Mouse (Mus musculus): ENCODE measurements at regions not wholly inside any gene's neighbourhood (a gene's known extent, or its start where the extent isn't known, plus 50 kb on each side); places are given as distances from the start of the nearest gene placed in this dataset.
"Not testable (repeated sequence)": the region's sequence is repeated elsewhere in the genome, so short reads cannot be mapped to it uniquely, and the experiment has no call there.

- H3K9me3 ChIP-seq (ENCODE audit: control insufficient read depth, low read length); H3K4me2 ChIP-seq (ENCODE audit: low read depth, low read length, severe bottlenecking); ATAC-seq (replicated peaks; ENCODE audit: low FRiP score); H3K4me1 ChIP-seq (replicated peaks; ENCODE audit: control insufficient read depth, insufficient read depth, low read length); H3K36me3 ChIP-seq (ENCODE audit: control insufficient read depth, insufficient read depth, low read length); H3K9ac ChIP-seq (ENCODE audit: low read length); H3K27ac ChIP-seq (ENCODE audit: low read depth, low read length); DNase-seq (ENCODE audit: low spot score); H3K4me3 ChIP-seq (ENCODE audit: low read depth, low read length); H3K27me3 ChIP-seq (ENCODE audit: control insufficient read depth, insufficient read depth, low read length): not testable (repeated sequence)
- WGBS: 36% methylated on average over 2 of the region's 2 CpGs
Observed at GRCm38 (mm10) chrX:76174806-76175205, 89.3 kb upstream of the Cldn34b3 start.

GRCm38 (mm10) chrX:76181446-76182148 lies 82.5 kb upstream of the Cldn34b3 start:
- Histone ChIP-seq H3K27ac (ENCODE audit: low read depth, low read length) (no peak overlapping the region), H3K9ac (ENCODE audit: low read length) (no peak overlapping the region), H3K4me1 (replicated peaks; ENCODE audit: control insufficient read depth, insufficient read depth, low read length) (no peaks in the 10 kb centered on the region), H3K36me3 (ENCODE audit: control insufficient read depth, insufficient read depth, low read length) (no peaks in the 10 kb centered on the region), H3K9me3 (ENCODE audit: control insufficient read depth, low read length) (no peaks in the 10 kb centered on the region), H3K4me3 (ENCODE audit: low read depth, low read length) (no peak overlapping the region), H3K4me2 (ENCODE audit: low read depth, low read length, severe bottlenecking) (no peak overlapping the region), H3K27me3 (ENCODE audit: control insufficient read depth, insufficient read depth, low read length) (no peaks in the 10 kb centered on the region)
- DNase-seq (ENCODE audit: low spot score): no peak
- 85% methylated on average over 4 of the region's 4 CpGs for WGBS
- ATAC-seq (replicated peaks; ENCODE audit: low FRiP score): no peak

- no peak overlapping the region for H3K4me2 ChIP-seq (ENCODE audit: low read depth, low read length, severe bottlenecking)
- DNase-seq (ENCODE audit: low spot score) (no peak), ATAC-seq (replicated peaks; ENCODE audit: low FRiP score) (no peak)
- no peaks in the 10 kb centered on the region for H3K36me3 ChIP-seq (ENCODE audit: control insufficient read depth, insufficient read depth, low read length)
- no peaks in the 10 kb centered on the region for H3K27me3 ChIP-seq (ENCODE audit: control insufficient read depth, insufficient read depth, low read length)
- WGBS: 83% methylated on average over 1 of the region's 1 CpGs
- H3K4me3 ChIP-seq (ENCODE audit: low read depth, low read length): no peak overlapping the region
- no peak overlapping the region for H3K27ac ChIP-seq (ENCODE audit: low read depth, low read length)
- H3K9me3 ChIP-seq (ENCODE audit: control insufficient read depth, low read length): no peaks in the 10 kb centered on the region
- H3K9ac ChIP-seq (ENCODE audit: low read length): no peak overlapping the region
- H3K4me1 ChIP-seq (replicated peaks; ENCODE audit: control insufficient read depth, insufficient read depth, low read length): no peaks in the 10 kb centered on the region
Observed at GRCm38 (mm10) chrX:76200607-76201006, 63.5 kb upstream of the Cldn34b3 start.

- DNase-seq (ENCODE audit: low spot score): peak; percentile 50
- ATAC-seq (replicated peaks; ENCODE audit: low FRiP score): no peak
- no peaks in the 10 kb centered on the region for H3K4me1 ChIP-seq (replicated peaks; ENCODE audit: control insufficient read depth, insufficient read depth, low read length)
- H3K36me3 ChIP-seq (ENCODE audit: control insufficient read depth, insufficient read depth, low read length): no peaks in the 10 kb centered on the region
- WGBS: 26% methylated on average over 4 of the region's 4 CpGs
- H3K27me3 ChIP-seq (ENCODE audit: control insufficient read depth, insufficient read depth, low read length): no peaks in the 10 kb centered on the region
- no peak overlapping the region for H3K4me3 ChIP-seq (ENCODE audit: low read depth, low read length)
- no peak overlapping the region for H3K27ac ChIP-seq (ENCODE audit: low read depth, low read length)
- H3K4me2 ChIP-seq (ENCODE audit: low read depth, low read length, severe bottlenecking): no peak overlapping the region
- no peaks in the 10 kb centered on the region for H3K9me3 ChIP-seq (ENCODE audit: control insufficient read depth, low read length)
- no peak overlapping the region for H3K9ac ChIP-seq (ENCODE audit: low read length)
Observed at GRCm38 (mm10) chrX:76201366-76201765, 62.7 kb upstream of the Cldn34b3 start.

All from forebrain, embryonic 11.5 days (tissue).